Mouse (Mus musculus): ENCODE results near the gene Megf11. TPM values are rescaled to one million over a fixed set of nuclear protein-coding genes. Genes with fewer than 3 reads are reported as not detected.

Megf11 gene
- total RNA-seq, 2 experiments from 2014 or later: 0.74 to 1.3 TPM

DNA sequence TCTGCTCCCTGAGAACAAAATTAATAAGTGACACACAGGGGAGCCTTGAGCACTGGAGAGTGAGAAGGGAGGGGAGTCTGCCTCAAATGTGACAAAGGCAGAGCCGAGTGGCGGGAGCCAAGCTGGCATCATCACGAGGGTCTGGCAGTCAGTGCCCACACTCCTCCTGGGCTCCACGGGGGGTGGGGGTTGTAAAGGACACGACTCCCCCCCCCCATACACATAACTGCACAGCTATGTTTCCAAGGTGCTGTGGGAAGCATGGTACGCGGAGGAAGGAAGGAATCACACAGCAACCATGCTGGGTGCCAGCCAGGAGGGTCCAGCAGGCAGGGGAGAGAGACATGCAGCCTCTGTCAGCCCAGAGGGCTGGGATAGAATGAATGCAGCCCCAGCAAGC is 170.2 kb downstream of the Megf11 start:
- no peak for DNase-seq (ENCODE audit: low spot score in 2 of 2)

DNA sequence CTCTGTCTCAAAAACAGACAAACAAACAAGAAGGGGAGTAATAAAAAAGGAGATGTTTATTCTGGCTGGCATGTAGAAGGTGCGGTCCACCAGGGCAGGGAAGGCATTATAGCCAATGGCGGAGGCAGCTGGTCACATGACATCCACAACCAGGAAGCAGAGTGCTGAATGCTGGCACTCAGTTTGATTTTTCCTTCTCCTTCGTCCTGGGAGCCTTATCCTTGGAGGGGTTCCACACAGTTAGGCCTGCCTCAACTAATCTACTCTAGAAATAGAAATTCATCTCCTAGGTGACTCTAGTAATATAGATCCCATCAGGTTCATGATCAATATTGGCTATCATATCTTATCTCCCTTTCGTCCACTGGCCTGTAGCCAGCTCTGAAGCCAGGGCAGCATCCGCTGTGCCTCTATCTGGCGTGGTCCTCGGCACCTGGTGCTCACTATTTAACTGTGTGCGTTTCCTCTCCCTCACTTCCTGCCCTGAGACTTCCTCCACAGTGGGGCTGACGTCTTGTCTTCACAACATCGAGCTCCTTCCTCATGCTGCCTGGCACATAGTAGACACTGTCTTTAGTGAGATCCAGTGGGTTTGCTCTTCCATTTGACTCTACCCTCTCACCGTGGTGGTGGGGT is 171.8 kb downstream of the Megf11 start:
- DNase-seq (ENCODE audit: low spot score in 2 of 2): no peak

- no peak for DNase-seq (ENCODE audit: low spot score in 2 of 2)
These were observed 172.6 kb downstream of the Megf11 start for GRCm38 (mm10) chr9:64557846-64558530.

- peak in 1 of 2 experiments; percentile 22 for DNase-seq (ENCODE audit: low spot score in 2 of 2)
These were observed 178.9 kb downstream of the Megf11 start for GRCm38 (mm10) chr9:64564315-64564767.

DNA sequence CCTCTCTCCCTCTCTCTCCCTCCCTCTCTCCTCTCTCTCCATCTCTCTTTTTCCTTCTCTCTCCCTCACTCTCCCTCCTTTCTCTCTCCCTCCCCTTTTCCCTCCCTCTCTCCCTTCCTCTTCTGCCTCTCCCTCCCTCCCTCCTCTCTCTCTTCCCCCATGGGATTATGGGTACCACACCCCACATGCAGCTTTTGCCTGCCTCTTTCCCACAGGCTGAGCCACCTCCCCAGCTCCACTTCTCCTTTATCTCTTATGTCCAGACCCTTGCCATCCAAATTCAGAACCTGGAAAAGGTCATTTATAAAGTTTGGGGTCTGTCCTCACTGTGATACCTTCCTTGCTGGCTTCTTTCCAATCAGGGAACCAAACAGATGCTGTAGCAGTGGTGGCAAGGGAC is 180.5 kb downstream of the Megf11 start:
- no peak for DNase-seq (ENCODE audit: low spot score in 2 of 2)

GRCm38 (mm10) chr9:64566376-64566775 is 180.9 kb downstream of the Megf11 start:
- DNase-seq (ENCODE audit: low spot score in 2 of 2): no peak

GRCm38 (mm10) chr9:64567482-64567881 is 182.1 kb downstream of the Megf11 start:
- DNase-seq (ENCODE audit: low spot score in 2 of 2): no peak

DNA sequence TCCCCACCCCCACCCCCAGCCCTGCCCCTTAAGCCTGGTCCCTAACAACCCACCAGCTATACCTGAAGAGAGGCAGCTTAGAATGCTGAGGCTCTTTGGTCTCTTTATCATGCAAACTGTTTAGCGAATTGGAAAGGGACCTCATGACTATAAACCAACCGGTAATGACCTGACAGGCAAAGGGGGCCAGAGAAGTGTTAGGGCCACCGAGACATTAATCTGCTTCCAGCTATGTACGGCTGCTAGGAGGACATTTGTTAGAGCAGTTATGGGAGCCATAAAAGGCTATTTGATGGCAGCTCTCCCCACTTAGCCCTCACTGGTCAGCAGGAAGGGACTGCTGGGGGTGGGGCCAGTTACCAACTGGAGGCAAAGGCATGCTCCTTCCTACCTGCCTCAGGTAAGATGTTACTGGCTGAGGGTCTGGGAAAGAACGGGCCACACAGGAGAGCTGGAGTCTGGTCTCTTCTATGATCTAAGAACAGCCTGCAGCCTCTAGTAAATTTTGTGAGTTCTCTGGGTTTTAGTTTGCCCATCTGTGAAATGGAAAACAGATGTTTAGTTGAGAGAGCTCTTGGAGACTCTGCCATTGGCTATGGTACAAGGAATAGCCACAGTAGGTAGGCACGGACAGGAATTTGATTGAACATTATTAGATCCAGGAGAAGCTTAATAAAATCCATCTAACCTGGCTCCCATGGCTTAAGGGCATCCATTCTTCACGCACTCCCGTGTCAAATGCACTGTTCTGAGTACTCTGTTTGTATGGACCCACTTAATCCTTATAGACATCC is 183.2 kb downstream of the Megf11 start:
- DNase-seq (ENCODE audit: low spot score in 2 of 2): no peak

- no peak for DNase-seq (ENCODE audit: low spot score in 2 of 2)
These were observed 185.0 kb downstream of the Megf11 start for GRCm38 (mm10) chr9:64570448-64570847.

DNA sequence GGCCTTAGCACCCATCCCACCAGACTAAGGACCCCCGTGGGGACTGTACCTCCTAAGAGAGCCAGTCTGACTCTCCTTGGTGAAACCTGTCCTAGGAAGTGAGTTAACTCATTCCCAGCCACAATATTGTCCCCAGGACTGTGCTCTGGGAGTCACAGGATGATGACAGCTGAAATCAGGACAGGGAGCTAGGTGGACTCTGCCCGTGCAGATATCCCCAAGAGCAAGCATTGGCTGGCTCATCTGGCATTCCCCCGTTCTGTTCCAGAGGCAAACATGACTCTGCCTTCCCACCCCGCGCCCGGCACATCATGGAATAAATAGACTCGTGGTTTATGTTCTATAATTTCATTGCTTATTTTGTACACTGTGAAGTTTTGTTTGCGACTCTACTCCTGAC is 185.7 kb downstream of the Megf11 start:
- DNase-seq (ENCODE audit: low spot score in 2 of 2): no peak

GRCm38 (mm10) chr9:64572629-64573190 is 187.3 kb downstream of the Megf11 start:
- no peak for DNase-seq (ENCODE audit: low spot score in 2 of 2)

- no peak for DNase-seq (ENCODE audit: low spot score in 2 of 2)
These were observed 190.2 kb downstream of the Megf11 start for GRCm38 (mm10) chr9:64575658-64576057.

DNA sequence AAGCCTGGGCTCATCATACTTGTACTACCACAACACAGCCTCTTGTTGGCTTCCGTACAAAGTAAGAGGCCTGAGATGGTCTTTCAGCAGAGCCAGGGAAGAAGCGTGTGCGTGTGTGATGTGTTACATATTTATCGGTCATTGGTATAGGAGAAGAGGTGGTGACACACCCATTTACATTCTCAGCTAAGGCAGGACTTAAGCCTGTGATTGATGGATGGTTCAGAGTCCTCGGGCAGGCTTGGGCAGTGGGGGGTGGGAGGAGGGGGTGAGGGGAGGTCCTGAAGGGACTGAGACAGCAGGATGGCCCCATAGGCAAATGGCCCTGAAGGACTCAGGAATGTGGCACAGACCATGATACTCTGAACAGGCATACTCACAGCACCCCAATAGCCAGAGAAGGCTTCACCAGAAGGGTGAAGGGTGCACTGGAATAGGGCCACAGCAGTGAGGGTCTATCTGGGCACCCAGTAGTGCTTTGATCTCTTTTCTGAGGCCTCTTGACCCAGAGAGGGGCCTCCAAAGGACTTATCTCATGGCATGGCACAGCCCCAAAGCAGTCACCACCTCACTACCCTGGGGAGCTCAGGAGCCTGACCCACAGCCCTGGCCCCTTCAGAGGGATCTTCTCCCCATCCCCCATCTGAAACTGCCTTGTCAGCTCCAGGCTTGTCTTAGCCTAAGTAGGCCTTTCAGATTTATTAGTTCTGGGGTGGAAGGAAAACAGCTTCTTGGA is 190.9 kb downstream of the Megf11 start:
- DNase-seq (ENCODE audit: low spot score in 2 of 2): no peak

DNA sequence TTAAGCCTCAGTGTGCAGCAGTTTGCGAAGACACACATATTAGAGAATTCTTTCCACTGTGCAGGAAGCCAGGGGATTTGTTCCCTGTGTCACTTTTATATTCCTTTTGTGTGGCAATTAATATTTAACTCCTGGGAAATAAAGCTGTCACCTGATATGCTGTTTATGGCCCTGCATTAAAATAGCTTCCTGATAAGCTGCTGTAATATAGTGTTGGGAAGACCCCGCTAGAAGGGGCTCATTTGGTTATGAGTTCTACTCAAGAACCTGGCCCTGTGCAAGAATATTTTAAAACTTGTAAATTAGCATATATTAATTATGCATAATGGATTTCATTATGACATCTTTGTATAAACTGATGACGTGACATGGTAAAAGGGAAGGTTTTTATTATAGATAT is 191.7 kb downstream of the Megf11 start:
- DNase-seq (ENCODE audit: low spot score in 2 of 2): no peak

- DNase-seq (ENCODE audit: low spot score in 2 of 2): no peak
These were observed 192.6 kb downstream of the Megf11 start for GRCm38 (mm10) chr9:64578014-64578413.

DNA sequence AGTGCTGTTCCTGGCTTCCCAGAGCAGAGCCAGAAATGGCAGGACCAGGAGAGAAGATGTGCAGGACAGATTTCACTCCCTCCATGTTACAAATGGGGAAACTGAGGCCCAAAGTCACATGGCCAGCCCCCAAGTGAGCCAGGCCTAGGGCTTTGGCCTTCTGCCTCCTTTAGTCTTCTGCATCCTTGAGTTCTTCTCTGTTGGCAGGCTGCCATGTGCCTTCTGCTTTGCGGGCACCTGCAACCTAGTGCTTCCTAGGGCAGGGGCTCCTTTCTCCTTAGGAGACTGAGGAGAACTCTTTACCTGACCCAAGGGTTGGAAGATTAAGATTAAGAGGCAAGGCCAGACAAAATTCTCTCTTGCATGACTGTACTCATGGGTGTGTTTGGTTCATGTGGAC is 193.9 kb downstream of the Megf11 start:
- no peak for DNase-seq (ENCODE audit: low spot score in 2 of 2)

DNA sequence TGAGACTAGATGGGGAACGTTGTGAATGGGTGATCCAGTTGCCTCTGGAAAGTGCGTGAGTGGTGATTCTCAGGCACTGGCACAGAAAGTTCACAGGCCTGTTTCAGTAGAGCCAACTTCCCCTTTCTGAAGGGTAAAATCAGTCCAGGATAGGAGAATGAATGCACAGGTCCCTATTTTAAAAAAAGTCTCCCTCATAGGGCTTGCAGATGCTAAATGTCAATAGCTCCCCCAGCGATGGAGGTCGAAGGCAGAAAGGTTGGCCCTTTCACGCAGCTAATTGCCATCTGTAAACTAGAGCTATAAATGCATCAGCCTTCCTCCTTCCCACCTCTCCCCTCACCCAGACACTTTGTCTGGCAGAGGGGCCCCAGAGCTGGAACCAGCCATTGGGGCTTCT is 200.9 kb downstream of the Megf11 start:
- no peak for DNase-seq (ENCODE audit: low spot score in 2 of 2)

DNA sequence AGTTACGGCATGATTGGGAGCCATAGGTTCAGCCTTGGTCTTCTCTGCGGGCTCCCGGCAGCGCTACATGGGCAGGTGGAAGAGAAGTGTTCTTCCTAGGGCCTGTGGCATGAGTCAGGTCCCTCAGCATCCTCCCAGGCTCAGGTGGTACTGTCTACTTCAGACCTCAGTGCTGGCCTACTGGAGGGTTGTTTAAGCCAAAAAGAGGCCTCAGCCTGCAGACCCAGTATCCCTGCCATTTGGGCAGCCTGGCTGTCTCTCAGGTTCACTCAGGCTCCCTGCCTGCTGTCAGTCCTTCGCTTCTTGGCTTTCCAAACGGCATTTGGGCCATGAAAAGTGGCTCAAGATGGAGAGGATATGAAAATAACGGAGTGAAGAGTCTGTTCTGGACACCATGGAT is 202.6 kb downstream of the Megf11 start:
- no peak for DNase-seq (ENCODE audit: low spot score in 2 of 2)

DNA sequence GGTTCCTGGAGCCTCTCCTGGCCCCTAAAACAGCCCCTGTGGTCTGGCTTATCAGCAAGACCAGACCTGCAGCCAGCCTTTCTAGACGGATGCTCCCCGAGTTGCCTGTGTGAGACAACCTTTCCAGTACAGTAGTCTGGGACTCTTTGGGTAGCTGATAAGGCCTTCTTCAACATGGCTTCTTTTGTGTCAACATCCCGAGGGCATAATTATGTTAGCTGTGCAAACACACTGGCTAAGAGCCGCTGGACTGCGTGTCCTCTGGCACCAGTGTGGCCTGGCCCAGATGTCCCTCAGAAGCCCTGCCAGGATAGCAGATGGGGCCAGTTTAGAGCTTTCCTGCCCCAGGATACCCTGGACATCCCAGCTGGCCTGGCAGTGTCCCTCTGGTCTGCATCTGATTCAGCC is 205.2 kb downstream of the Megf11 start:
- no peak for DNase-seq (ENCODE audit: low spot score in 2 of 2)

DNA sequence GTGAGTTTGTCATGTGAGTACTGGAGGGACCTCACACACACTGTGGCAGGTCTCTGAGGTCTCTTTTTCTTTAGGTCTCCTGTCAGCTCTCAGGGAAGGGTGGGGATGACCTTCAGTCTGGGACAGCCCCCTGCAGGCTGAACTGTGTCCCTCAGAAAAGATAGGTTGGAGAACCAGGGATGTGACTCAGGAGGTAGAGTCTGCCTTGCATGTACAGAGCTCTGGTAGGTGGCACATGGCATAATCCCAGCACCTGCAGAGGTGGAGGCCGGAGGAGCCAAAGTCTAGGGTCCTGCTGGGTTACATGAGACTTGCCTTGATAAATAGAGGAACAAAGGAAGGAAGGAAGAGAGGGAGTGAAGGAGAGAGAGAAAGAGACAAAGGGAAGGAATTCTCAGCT is 206.0 kb downstream of the Megf11 start:
- DNase-seq (ENCODE audit: low spot score in 2 of 2): no peak

DNA sequence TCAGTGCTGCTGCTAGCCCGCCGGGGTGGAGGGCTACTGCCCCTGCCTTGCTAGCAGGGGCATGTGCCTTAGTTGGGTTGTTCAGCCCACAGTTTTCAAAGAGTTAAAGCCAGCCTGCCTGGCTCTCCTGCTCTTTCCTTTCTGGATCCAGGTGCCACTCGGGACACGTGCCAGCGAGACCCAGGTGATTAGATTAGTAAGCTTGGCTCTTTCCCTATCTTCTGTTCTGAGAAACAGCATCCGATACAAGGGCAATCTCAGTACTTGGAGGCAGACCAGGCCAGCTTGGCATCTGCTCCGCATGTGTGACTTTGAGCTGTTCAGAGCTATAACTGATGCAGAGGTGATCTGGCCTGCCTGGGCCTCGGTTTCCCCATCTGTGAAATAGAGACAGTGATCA is 209.0 kb downstream of the Megf11 start:
- no peak for DNase-seq (ENCODE audit: low spot score in 2 of 2)

Measured in adrenal gland, adult 18-20 months (tissue).